Mouse (Mus musculus): ENCODE data around the gene Gga2. TPM values are rescaled to one million over a fixed set of nuclear protein-coding genes. Genes with fewer than 3 reads are reported as not detected.
A peak's percentile ranks its signal among the peaks of the same experiment; 100 is the strongest.

The Gga2 gene
- total and polyA plus RNA-seq, 2 experiments from 2014 or later, result 22.2 to 27.2 TPM

GRCm38 (mm10) chr7:121939729-121940128, 81.3 kb downstream of the Gga2 start:
- peak; percentile 86 for DNase-seq (ENCODE audit: low spot score)
- peak; percentile 65; the same call in 1 of the 2 replicates for ATAC-seq (ENCODE audit: low FRiP score)
- Histone ChIP-seq H3K9ac (replicated peaks; ENCODE audit: low read length, poor library complexity, severe bottlenecking) (no peak overlapping the region), H3K4me3 (ENCODE audit: low read depth, low read length) (no peak overlapping the region), H3K4me1 (ENCODE audit: insufficient read depth, low read length) (no peaks in the 10 kb centered on the region), H3K27ac (ENCODE audit: low read depth, low read length) (no peak overlapping the region), H3K9me3 (ENCODE audit: low read length) (no peaks in the 10 kb centered on the region), H3K36me3 (ENCODE audit: insufficient read depth, low read length) (peaks cover 11% of the 10 kb centered on the region; the same call in 1 of the 2 replicates), H3K4me2 (ENCODE audit: low read depth, low read length, poor library complexity, severe bottlenecking) (no peak overlapping the region), H3K27me3 (ENCODE audit: insufficient read depth, low read length) (no peaks in the 10 kb centered on the region)
- TF ChIP-seq CTCF (IDR thresholded peaks at IDR 0.05), result no peak
- WGBS, result 39% methylated on average over 4 of the region's 4 CpGs

GRCm38 (mm10) chr7:121939244-121939643, 81.8 kb downstream of the Gga2 start:
- no peaks in the 10 kb centered on the region for H3K27me3 ChIP-seq (ENCODE audit: insufficient read depth, low read length)
- H3K4me1 ChIP-seq (ENCODE audit: insufficient read depth, low read length), result no peaks in the 10 kb centered on the region
- peaks cover 11% of the 10 kb centered on the region; the same call in 1 of the 2 replicates for H3K36me3 ChIP-seq (ENCODE audit: insufficient read depth, low read length)
- DNase-seq (ENCODE audit: low spot score) (no peak), ATAC-seq (ENCODE audit: low FRiP score) (no peak)
- 59% methylated on average over 6 of the region's 6 CpGs for WGBS
- H3K4me3 ChIP-seq (ENCODE audit: low read depth, low read length), result no peak overlapping the region
- H3K27ac ChIP-seq (ENCODE audit: low read depth, low read length), result no peak overlapping the region
- no peak overlapping the region for H3K9ac ChIP-seq (replicated peaks; ENCODE audit: low read length, poor library complexity, severe bottlenecking)
- H3K4me2 ChIP-seq (ENCODE audit: low read depth, low read length, poor library complexity, severe bottlenecking), result no peak overlapping the region
- TF ChIP-seq CTCF (IDR thresholded peaks at IDR 0.05), result no peak
- no peaks in the 10 kb centered on the region for H3K9me3 ChIP-seq (ENCODE audit: low read length)

- peaks cover 11% of the 10 kb centered on the region; the same call in 1 of the 2 replicates for H3K36me3 ChIP-seq (ENCODE audit: insufficient read depth, low read length)
- H3K27ac ChIP-seq (ENCODE audit: low read depth, low read length), result no peak overlapping the region
- no peak overlapping the region for H3K4me2 ChIP-seq (ENCODE audit: low read depth, low read length, poor library complexity, severe bottlenecking)
- no peak overlapping the region for H3K4me3 ChIP-seq (ENCODE audit: low read depth, low read length)
- TF ChIP-seq CTCF (IDR thresholded peaks at IDR 0.05), result no peak
- no peak overlapping the region for H3K9ac ChIP-seq (replicated peaks; ENCODE audit: low read length, poor library complexity, severe bottlenecking)
- ATAC-seq (ENCODE audit: low FRiP score), result no peak
- H3K27me3 ChIP-seq (ENCODE audit: insufficient read depth, low read length), result no peaks in the 10 kb centered on the region
- WGBS, result 81% methylated on average over 8 of the region's 8 CpGs
- DNase-seq (ENCODE audit: low spot score), result peak; percentile 45
- no peaks in the 10 kb centered on the region for H3K4me1 ChIP-seq (ENCODE audit: insufficient read depth, low read length)
- no peaks in the 10 kb centered on the region for H3K9me3 ChIP-seq (ENCODE audit: low read length)
Observed at GRCm38 (mm10) chr7:121938124-121938891, 82.7 kb downstream of the Gga2 start.

GRCm38 (mm10) chr7:121936861-121937630, 84.0 kb downstream of the Gga2 start:
- no peak overlapping the region for H3K4me2 ChIP-seq (ENCODE audit: low read depth, low read length, poor library complexity, severe bottlenecking)
- H3K4me3 ChIP-seq (ENCODE audit: low read depth, low read length), result no peak overlapping the region
- H3K36me3 ChIP-seq (ENCODE audit: insufficient read depth, low read length), result peaks cover 9% of the 10 kb centered on the region; the same call in 1 of the 2 replicates
- H3K4me1 ChIP-seq (ENCODE audit: insufficient read depth, low read length), result no peaks in the 10 kb centered on the region
- no peak overlapping the region for H3K9ac ChIP-seq (replicated peaks; ENCODE audit: low read length, poor library complexity, severe bottlenecking)
- no peak for TF ChIP-seq CTCF (IDR thresholded peaks at IDR 0.05)
- no peaks in the 10 kb centered on the region for H3K9me3 ChIP-seq (ENCODE audit: low read length)
- DNase-seq (ENCODE audit: low spot score), result peak; percentile 79
- ATAC-seq (ENCODE audit: low FRiP score), result peak; percentile 29; the same call in 1 of the 2 replicates
- H3K27ac ChIP-seq (ENCODE audit: low read depth, low read length), result no peak overlapping the region
- H3K27me3 ChIP-seq (ENCODE audit: insufficient read depth, low read length), result no peaks in the 10 kb centered on the region
- WGBS, result 67% methylated on average over 14 of the region's 14 CpGs

Other genes with a start within 250 kb of the Gga2 start
- gene Scnn1b, start 156.2 kb downstream of the Gga2 start, total RNA-seq (2014; rRNA removed), result 0.09 and 0.60 TPM in 2 replicates
- 0.47 and 0.52 TPM in 2 replicates for gene Scnn1b, start 156.2 kb downstream of the Gga2 start, polyA plus RNA-seq (2015; fragmentation: Nextera tagmentation; extraction: Ambion mirVana)
- gene Cog7, start 39.5 kb downstream of the Gga2 start, total RNA-seq (2014; rRNA removed), result 34.9 and 41.3 TPM in 2 replicates
- gene Cog7, start 39.5 kb downstream of the Gga2 start, polyA plus RNA-seq (2015; fragmentation: Nextera tagmentation; extraction: Ambion mirVana), result 22.4 and 27.4 TPM in 2 replicates
- gene Ubfd1, start 46.0 kb upstream of the Gga2 start, total RNA-seq (2014; rRNA removed), result 124 and 137 TPM in 2 replicates
- gene Ubfd1, start 46.0 kb upstream of the Gga2 start, polyA plus RNA-seq (2015; fragmentation: Nextera tagmentation; extraction: Ambion mirVana), result 63.2 and 69.0 TPM in 2 replicates
- 14.0 and 15.3 TPM in 2 replicates for gene Ears2, start 46.0 kb upstream of the Gga2 start, total RNA-seq (2014; rRNA removed)
- gene Ears2, start 46.0 kb upstream of the Gga2 start, polyA plus RNA-seq (2015; fragmentation: Nextera tagmentation; extraction: Ambion mirVana), result 7.2 and 7.5 TPM in 2 replicates
- gene Ndufab1, start 80.7 kb upstream of the Gga2 start, total RNA-seq (2014; rRNA removed), result 43.0 and 67.9 TPM in 2 replicates
- gene Ndufab1, start 80.7 kb upstream of the Gga2 start, polyA plus RNA-seq (2015; fragmentation: Nextera tagmentation; extraction: Ambion mirVana), result 711 and 727 TPM in 2 replicates
- gene Palb2, start 111.8 kb upstream of the Gga2 start, total RNA-seq (2014; rRNA removed), result 1.5 and 4.0 TPM in 2 replicates
- gene Palb2, start 111.8 kb upstream of the Gga2 start, polyA plus RNA-seq (2015; fragmentation: Nextera tagmentation; extraction: Ambion mirVana), result 2.1 and 2.5 TPM in 2 replicates
- 106 TPM in 2 replicates for gene Dctn5, start 111.8 kb upstream of the Gga2 start, total RNA-seq (2014; rRNA removed)
- 144 and 169 TPM in 2 replicates for gene Dctn5, start 111.8 kb upstream of the Gga2 start, polyA plus RNA-seq (2015; fragmentation: Nextera tagmentation; extraction: Ambion mirVana)
- 4.1 and 6.6 TPM in 2 replicates for gene Plk1, start 138.2 kb upstream of the Gga2 start, total RNA-seq (2014; rRNA removed)
- gene Plk1, start 138.2 kb upstream of the Gga2 start, polyA plus RNA-seq (2015; fragmentation: Nextera tagmentation; extraction: Ambion mirVana), result 6.3 and 6.7 TPM in 2 replicates
- 2.4 and 3.6 TPM in 2 replicates for gene Ern2, start 165.0 kb upstream of the Gga2 start, total RNA-seq (2014; rRNA removed)
- gene Ern2, start 165.0 kb upstream of the Gga2 start, polyA plus RNA-seq (2015; fragmentation: Nextera tagmentation; extraction: Ambion mirVana), result 2.0 and 2.6 TPM in 2 replicates
- gene Chp2, start 198.3 kb upstream of the Gga2 start, total RNA-seq (2014; rRNA removed), result 0.38 and 0.99 TPM in 2 replicates
- 0.99 and 1.3 TPM in 2 replicates for gene Chp2, start 198.3 kb upstream of the Gga2 start, polyA plus RNA-seq (2015; fragmentation: Nextera tagmentation; extraction: Ambion mirVana)

Data from midbrain, postnatal 0 days (tissue).